Mouse (Mus musculus) T-cell, adult 2 months (primary cell): ENCODE measurements around the gene Frrs1.
"Not testable (repeated sequence)": the region's sequence is repeated elsewhere in the genome, so short reads cannot be mapped to it uniquely, and the experiment has no call there.

Experiments used
- DNase-seq: peaks from one replicate; pipeline ENCODE4 v3.0.0; 2022; ENCODE audit warnings: low spot score

The Frrs1 gene

GRCm38 (mm10) chr3:116858941-116859685 is at the start of gene Frrs1:
TSS of gene Frrs1 (plus strand) at chr3:116859464.
- no peak for DNase-seq

DNA sequence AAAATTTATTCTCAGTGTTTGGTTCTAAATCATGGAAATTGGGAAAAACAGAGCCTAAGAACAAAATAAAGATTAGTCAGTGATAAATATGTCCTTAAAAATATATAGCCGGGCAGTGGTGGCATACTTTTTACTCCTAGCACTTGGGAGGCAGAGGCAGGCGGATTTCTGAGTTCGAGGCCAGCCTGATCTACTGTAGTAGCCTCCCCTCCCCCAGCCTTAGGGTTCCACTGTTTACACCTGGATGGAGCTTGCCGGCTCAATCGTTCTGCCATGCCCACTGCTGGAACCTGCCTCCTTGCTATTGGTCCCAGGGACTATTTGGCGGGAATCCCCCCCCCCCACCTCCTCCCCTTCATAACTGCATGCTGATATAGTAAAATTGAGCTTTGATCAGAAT is 48.9 kb upstream of the Frrs1 start:
- not testable (repeated sequence) for DNase-seq

DNA sequence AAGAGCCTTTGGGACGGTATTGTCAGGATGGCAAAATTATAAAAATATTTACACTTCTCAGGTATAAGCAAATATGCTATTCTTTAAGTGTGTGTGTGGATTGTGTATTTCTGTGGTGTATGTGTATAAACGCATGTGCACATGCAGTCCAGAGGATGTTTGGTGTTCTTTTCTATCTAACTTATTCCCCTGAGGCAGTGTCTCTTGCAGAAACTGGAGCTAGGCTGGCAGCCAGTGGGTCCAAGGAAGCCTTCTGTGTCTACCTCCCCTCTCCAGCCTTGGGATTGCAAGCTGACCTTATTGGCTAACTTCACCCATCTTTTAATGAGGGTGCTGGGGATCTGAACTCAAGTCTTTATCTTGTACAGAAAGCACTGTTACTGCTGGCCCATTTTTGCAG is 46.3 kb upstream of the Frrs1 start:
- no peak for DNase-seq

DNA sequence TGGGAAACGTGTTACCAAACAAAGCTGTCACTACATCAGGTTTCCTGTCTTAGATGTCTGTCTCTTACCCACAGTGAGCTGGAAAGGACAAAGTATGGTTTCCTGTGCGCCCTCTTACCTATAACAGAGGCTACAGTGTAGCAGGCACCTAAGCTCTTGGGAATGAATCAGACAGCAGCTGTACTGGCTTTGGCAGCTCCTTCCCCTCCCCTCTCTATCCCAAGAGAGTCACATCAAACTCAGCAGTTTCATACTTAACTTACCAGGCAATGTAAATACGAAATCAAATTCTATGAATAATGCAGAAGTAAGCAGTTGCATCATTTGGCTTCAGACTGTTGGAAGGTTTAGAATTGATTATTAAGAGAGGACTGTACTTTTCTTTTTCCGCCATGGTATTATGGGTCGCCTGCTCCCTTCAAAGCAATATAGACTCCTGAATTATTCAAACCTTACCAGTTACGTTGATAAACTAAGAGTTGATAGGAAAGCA is 43.9 kb upstream of the Frrs1 start:
- no peak for DNase-seq

- DNase-seq: no peak
These were observed 43.3 kb upstream of the Frrs1 start for GRCm38 (mm10) chr3:116815916-116816315.

GRCm38 (mm10) chr3:116816674-116817215 is 42.5 kb upstream of the Frrs1 start:
- no peak for DNase-seq

DNA sequence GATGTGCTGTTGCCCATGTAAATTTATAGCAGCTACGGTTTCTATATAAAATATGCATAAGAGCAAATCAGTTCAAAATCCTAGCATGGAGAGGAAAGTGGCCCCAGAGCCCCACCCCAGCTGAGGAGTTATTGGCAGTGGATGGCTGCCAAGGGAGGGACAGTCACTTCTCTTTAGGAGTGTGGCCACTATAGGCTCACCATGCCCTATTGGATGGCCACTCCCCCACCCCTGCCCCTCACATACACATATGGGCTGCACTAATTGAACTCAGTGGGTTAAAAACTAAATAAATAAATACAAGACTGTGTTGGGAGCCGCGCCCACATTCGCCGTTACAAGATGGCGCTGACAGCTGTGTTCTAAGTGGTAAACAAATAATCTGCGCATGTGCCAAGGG is 42.0 kb upstream of the Frrs1 start:
- DNase-seq: no peak

GRCm38 (mm10) chr3:116826471-116827215 is 32.6 kb upstream of the Frrs1 start:
- no peak for DNase-seq

- no peak for DNase-seq
These were observed 29.9 kb upstream of the Frrs1 start for GRCm38 (mm10) chr3:116829274-116829920.

- no peak for DNase-seq
These were observed 27.9 kb upstream of the Frrs1 start for GRCm38 (mm10) chr3:116831324-116831723.

GRCm38 (mm10) chr3:116832526-116833310 is 26.5 kb upstream of the Frrs1 start:
- no peak for DNase-seq

DNA sequence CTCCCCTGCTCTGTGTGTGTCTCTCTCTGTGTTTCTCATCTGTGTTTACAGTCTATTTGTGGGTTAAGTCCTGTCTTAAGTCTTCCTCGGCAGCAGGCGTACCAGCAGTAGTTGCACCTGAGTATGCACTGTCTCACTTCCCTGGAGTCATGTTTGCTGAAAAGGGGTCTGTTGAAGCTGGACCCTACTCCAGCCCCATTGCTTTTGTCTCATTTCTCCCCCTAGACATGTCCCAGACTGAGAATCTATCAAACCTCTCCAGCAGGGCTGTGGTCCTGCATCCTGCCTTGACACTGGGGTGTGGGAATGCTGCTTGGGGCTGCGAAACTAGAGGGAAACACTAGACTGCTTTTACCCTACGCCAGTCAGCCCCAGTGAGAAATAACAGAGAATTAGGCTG is 25.8 kb upstream of the Frrs1 start:
- no peak for DNase-seq

DNA sequence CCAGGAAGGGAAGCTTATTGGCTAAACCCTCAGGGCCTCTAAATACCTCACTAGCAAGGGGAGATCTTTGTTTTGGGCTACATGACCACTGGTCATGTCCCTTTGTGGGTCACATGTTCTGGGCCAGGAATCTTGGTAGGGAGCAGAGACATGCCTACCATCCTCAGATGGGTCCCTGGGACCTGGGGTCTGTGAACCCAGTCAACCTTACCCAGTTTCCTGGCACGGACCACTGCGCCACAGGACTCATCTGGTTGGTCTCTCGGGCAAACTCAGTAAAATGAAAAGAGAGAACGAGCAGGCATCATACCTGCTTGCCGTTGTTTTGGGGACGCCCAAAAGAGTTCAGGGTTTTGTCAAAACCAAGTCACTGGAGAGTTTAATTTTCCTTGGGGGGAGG is 25.0 kb upstream of the Frrs1 start:
- DNase-seq: no peak

DNA sequence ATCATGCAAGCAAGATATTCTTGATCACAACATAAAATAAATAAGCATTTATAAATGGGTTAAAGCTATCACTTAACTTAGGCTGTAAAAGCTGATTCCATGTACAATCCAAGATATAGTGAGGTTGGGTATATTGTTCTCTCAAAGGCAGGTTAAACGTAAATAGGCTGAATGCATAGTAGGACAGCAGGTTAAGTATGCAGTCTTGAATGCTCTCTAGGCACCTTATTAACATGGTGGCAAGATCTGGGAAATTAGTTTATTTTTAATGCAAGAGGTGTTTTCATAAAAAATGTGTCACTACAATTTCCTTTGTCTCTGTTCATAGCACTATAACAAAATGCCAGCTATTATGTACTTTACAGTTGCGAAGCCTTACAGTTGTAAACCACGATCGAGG is 23.9 kb upstream of the Frrs1 start:
- no peak for DNase-seq

- DNase-seq: peak; percentile 83
These were observed 23.2 kb upstream of the Frrs1 start for GRCm38 (mm10) chr3:116835770-116836680.

- no peak for DNase-seq
These were observed 22.4 kb upstream of the Frrs1 start for GRCm38 (mm10) chr3:116836681-116837475.

DNA sequence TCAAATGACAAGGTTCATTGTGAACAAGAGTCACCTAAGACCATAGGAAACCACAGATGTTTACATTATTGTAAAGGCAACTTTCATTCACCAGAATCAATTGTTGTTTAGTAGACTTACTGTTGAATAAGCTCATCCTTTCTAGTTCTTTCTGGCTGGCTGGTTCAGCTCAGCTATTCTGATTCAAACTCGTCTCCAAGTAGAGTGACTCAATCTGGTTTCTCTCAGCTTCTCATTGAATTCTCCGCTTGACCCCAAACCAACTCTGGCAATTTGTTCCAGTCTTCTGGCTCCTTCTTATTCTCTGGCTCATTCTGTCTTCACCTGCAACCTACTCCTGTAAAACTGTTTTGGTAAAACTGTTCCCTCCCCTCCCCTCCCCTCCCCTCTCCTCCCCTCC is 18.0 kb upstream of the Frrs1 start:
- no peak for DNase-seq

DNA sequence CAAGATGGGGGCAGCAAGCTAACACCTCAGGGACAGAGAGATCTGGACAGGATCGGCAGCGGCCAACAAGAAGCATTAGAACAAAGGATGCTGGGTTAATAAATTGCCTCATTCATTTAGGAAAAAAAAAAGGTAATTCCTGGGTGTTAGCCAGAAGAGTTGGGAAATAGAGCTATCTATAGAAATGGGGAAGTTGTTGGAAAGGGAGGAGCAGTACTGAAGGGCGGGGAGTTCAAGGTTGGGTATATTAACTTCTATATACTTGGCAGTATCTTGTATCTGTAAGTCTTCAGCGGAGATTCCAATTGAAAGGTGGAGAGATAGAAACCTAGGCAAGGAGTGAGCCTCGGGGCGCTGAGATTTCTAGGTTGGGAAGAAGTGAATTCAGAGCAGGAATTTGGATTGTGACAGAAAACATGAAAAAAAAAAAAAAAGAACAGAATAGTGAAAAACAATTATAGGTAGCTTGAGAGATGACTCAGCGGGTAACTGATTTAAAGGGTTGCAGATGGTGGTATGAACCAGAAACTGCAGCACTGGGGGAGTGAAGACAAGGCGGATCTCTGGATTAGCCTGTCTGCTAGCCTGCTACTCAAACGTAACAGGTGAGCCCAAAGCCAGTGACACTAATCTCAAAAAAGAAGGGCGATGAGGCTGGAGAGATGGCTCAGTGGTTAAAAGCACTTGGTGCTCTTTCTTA is 14.2 kb upstream of the Frrs1 start:
- DNase-seq: no peak

DNA sequence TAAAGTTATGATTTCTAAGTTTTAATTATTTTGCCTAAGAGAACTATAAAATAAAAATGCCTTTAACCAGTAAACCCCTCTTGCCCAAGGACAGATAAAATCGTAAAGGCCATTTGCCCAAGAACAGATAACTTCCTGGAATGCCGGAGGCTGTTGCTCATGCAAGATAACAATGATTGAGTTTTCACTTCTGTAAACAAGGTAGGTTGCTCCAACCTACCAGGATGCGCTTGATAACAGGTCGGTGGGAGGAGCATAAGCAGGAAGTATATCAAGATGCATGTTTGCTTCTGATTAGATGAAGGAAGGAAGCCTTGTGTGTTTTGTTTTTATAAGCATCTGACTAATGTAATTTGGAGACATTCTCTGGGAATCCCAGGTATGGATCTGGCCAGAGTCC is 13.2 kb upstream of the Frrs1 start:
- DNase-seq: no peak
